Mouse (Mus musculus) left cerebral cortex, adult 2 months (tissue): ENCODE results near the gene Nr6a1. TPM values are rescaled to one million over a fixed set of nuclear protein-coding genes. Genes with fewer than 3 reads are reported as not detected.

Experiments
- DNase-seq, 2 experiments: peaks; one replicate each; pipeline ENCODE4 v3.0.0; 2021 to 2022; ENCODE audit warnings: low spot score in 2 of 2, mixed read lengths in 1 of 2; ENCODE audit errors: extremely low spot score in 1 of 2
- H3K27ac ChIP-seq: fragments of 200-600 bp; 2 replicates; pipeline ENCODE4 v1.8.1; 2022
- H3K4me3 ChIP-seq: fragments of 200-600 bp; 2 replicates; pipeline ENCODE4 v1.8.1; 2022
- CTCF ChIP-seq: fragments of 200-600 bp; IDR thresholded peaks from 2 replicates; pipeline ENCODE4 v1.8.1; 2022; ENCODE audit warnings: antibody characterized with exemption, mild to moderate bottlenecking, moderate library complexity
- intact Hi-C: fragments of 180-260 bp; cut with DNase I; formaldehyde crosslinking; loops from one replicate; pipeline ENCODE4 v1.15.1; 2025
- total RNA-seq, 2 experiments: library from RNA; stranded (reverse); gene quantifications; 2 replicates each; pipeline ENCODE4 v1.2.3; 2021

Gene Nr6a1
- total RNA-seq, 2 experiments from 2014 or later: 9.3 to 10.4 TPM

DNA sequence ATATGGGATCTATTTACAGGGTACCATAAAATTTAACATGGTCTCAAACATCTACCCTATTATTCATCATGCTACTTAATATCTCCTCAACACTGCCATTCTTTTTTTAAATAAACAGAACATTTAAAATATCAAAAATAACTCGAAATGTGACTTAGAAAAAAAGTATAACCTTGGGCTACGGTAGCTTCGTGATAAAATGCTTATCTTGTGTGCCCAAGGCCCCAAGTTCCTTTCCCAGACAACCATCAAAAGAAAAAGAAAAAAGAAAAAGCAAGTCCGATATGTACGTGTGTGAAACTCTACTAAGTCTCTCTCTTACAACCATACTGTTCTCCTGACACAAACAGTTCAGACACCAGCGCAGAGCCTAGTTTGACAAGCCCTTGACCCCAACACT, 92.0 kb downstream of the Nr6a1 start:
- no peak for DNase-seq
- intact Hi-C loops: no loop called here
- TF ChIP-seq CTCF: no peak
- no peak overlapping the region for H3K27ac ChIP-seq
- H3K4me3 ChIP-seq: no peak overlapping the region

DNA sequence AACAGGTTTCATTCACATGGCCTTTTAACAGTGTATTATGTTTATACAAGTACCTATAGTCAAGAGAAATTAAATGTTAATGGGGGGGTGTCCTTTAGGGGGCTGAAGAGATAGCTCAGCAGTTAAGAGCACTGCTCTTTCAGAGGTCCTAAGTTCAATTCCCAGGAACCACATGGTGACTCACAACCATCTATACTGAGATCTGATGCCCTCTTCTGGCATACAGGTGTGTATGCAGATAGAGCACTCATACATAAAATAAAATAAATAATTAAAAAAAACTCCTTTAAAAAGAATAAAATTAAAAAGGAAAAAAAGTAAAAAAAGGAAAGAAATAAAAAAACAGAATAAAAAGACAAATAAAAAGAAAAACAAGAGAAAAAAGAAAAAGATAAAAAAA, 95.5 kb downstream of the Nr6a1 start:
- intact Hi-C loops: no loop called here
- Histone ChIP-seq H3K4me3 (no peak overlapping the region), H3K27ac (no peak overlapping the region)
- DNase-seq: no peak
- TF ChIP-seq CTCF: peak; percentile 14

DNA sequence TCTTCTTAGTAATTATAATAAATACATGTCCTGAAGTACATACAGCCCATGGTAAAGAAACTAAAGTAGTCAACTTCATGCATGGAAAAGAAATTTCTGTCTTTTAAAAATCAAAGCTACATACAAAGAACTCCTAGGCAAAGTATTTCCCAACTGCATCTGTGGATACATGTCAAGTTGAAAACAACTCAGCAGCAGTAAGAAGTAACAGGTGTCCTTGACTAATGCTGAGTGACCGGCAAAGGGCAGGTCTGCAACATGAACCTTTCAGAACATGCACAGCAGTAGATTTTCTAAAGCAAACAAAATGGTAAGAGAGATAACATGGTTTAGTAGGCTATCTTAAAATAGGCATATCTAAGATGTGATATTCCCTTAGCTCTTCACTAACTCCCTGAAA, 98.0 kb downstream of the Nr6a1 start:
- TF ChIP-seq CTCF: no peak
- Histone ChIP-seq H3K27ac (no peak overlapping the region), H3K4me3 (no peak overlapping the region)
- intact Hi-C loops: no loop called here
- DNase-seq: no peak

DNA sequence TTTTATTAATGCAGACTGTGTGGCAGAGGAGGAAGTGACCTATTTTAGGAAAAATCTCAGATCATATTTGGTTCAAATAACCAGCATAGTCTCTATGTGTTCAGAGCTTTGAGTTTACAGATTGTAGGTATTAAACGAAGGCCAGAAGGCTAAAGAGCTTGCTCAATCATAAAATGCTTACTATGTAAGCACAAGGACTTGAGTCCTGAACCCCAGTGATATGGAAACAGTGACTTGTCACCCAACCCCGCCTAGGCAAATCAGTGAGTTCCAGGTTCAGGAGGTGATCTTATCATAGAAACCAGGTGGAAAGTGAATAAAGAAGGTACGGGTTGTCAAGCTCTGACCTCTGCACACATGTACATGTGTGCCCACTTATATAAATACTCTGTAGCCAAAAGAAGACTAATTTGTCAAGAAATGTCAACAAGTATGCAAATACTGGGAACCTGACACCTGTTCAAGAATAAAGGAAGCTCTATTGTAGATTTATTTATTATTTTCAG, 99.6 kb downstream of the Nr6a1 start:
- Histone ChIP-seq H3K4me3 (no peak overlapping the region), H3K27ac (no peak overlapping the region)
- intact Hi-C loops: no loop called here
- DNase-seq: no peak
- TF ChIP-seq CTCF: no peak

DNA sequence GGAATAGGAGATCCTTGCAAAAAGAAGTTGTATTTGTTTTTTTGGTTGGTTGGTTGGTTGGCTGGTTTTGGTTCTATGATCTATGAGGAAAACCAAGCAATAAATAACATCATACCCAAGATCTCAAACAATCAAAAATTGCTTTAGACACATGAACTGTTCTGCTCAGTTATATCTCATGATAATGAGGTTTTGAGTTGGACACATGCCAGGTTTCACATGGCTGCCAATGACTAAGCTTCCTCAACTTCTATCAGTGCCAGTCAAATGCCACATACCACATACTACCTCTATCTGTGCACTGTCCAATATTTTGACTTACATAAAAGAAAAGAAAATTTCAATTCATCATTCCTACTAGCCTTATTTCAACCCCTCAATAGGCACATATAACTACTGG, 101.3 kb downstream of the Nr6a1 start:
- DNase-seq: no peak
- Histone ChIP-seq H3K4me3 (no peak overlapping the region), H3K27ac (no peak overlapping the region)
- no peak for TF ChIP-seq CTCF
- intact Hi-C loops: no loop called here

DNA sequence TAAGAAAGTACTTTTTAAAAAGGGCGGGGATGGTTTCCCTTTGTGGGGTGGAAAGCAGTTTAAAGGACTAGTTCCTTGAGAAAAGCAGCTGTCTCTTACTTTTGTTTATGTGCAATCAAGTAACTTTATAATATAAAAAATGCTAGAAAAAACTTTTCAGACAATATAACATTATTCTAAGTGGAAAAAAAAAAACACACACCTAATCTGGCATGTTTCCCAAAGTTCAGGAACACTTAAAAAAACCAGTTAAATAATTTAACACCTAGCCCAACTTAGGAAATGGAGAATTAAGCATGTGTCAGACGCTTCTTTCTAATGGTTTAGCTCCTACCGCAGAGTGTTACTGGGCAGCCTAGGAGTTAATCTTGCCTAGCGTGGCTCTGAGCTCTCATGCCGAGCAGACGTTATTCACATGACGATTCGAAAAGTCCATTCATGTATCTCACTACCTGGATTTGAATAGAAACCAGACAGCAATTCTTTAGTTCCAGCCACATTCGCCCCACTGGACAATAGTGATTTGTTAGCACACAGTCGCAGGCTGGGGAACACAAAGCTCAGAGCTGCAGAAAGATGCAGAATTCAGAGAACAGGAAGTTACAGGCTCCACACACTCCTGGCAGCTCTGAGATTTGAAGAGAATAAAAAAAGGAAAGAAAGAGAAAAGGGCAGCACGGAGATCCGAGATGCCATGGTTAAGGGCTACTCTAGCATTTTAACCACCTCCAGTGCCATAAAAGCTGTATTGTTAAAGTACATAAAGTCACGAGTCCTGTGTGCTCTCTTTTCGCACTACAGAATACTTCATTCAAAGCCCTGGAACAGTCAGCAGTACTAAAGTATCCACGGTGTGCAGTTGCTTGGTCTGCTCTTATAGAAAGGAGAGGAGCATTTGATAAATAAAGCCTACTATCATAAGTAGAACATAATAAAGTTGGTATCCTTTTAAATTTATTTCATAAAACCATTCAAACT, 102.4 kb downstream of the Nr6a1 start:
- H3K4me3 ChIP-seq: peak overlapping the region; percentile 50
- peak; percentile 11 to 14 for DNase-seq
- intact Hi-C loops: no loop called here
- TF ChIP-seq CTCF: no peak
- H3K27ac ChIP-seq: peak overlapping the region; percentile 41

DNA sequence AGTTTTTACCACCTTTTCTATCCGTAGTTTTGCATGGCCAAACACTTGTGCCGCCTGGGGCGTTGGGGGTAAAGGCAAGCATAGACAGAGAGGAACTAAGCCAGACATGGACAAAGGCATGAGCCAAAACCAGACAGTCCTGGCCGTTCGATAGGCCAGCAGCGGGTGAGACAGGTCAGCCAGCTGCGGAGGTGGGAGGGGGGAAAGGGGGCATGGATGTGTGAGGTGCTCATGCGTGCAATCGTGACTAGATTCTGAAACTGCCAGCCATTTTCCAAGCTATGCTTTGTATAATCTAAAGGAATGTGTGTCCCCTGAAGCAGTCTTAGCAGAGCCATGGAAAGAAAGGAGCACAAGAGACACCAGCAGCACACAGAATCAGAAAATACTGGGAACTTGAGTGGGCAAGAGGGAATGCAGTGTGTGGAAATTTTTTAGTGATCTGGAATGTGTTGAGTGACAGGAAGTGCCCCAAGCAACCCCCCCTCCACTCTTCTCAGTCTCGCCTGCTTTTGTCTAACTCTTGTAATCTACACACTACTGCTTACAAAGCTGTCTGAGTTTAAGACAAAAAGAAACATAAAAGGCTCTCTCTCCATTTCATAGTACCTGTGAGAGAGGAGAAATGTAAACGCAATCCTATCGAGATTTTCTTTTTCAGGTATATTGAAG, 103.4 kb downstream of the Nr6a1 start:
- no peak for TF ChIP-seq CTCF
- peak; percentile 22 to 31 for DNase-seq
- Histone ChIP-seq H3K4me3 (peak overlapping the region; percentile 50), H3K27ac (peak overlapping the region; percentile 34)
- intact Hi-C loops: no loop called here

DNA sequence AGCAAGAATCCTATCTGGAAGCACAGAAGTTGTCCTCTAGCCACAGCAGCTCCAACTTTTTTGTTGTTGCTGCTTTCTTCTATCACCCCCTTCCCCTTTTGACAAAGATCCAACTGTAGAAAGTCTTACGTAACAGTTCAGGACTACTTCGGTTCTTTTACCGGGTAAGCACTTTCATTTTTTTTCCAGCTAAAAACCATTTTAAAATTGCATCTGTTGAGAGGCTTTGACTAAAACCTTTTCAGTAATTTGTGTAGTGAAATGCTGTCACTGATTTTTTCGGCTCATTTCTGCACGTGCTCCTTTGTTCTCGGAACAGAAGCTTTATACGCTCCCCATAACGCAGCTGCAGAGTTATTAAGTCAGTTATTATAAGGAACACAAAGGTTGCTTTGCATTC, 104.1 kb downstream of the Nr6a1 start:
- intact Hi-C loops: no loop called here
- no peak for DNase-seq
- peak overlapping the region; percentile 50 for H3K4me3 ChIP-seq
- peak overlapping the region; percentile 34 for H3K27ac ChIP-seq
- no peak for TF ChIP-seq CTCF

DNA sequence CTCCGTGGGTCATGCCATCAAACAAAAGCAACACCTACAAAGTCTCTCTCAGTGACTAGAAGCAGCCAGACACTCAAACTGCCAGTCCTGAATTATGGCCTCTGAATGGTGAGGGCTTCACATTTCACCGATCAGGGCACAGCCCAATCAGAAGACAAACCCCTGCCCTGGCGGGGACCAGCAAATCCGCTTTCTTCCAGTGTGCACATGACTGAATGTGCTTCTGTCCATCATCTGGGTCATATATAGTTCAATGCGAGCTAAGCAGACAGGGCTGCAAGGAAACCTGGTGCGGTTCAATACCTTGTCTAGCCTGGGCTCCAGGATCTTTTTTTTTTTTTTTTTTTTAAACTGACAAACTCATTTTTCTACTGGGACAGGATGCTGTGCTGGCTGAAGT, 104.5 kb downstream of the Nr6a1 start:
- intact Hi-C loops: no loop called here
- DNase-seq: peak in 1 of 2 experiments; percentile 13
- H3K27ac ChIP-seq: no peak overlapping the region; the same call in 1 of the 2 replicates
- H3K4me3 ChIP-seq: peak overlapping the region; percentile 50
- no peak for TF ChIP-seq CTCF

DNA sequence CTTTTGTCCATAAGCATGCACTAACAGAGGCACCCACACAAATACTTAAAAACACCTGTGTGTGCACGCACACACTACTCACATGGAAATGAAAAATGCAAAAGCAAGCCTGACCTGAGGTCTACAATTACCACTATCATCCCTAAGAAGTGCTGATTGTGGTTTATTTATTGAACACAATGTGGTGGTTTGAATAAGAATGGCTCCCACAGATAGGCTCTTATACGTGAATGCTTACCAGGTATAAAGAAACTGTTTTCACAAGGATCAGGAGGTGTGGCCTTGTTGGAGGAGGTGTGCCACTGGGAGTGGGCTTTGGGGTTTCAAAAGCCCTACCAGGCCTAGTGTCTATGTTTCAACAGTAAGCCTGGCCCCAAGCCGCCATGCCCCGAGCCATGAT, 110.0 kb downstream of the Nr6a1 start:
- no peak for TF ChIP-seq CTCF
- H3K4me3 ChIP-seq: no peak overlapping the region
- no peak overlapping the region for H3K27ac ChIP-seq
- intact Hi-C loops: no loop called here
- DNase-seq: no peak

DNA sequence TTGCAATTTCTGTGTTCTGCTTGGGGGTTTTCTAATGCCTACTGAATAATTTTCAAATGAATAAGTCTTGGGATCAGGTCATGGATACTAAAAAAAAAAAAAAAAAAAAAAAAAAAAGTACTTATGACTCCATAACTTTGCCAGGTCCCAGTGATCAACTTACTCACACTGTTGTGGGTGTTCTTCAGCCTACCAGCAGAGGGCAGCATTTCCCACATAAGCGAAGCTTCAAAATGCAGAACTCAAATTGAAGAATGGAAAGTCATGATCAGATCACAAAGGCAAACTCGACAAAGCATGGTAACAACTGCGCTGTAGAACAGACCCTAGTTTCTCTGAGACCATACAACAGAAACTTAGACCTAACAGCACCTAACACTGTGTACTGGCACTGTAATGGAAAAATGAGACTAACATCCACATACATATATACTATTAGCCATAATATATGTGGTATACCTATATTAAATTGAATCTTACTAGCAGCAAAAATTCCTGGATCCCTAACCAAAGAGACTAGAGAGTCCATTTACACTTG, 130.3 kb downstream of the Nr6a1 start:
- no peak overlapping the region for H3K27ac ChIP-seq
- intact Hi-C loops: loop anchor here (1.0 to 2.0 kb wide), 2 partner anchors 67 to 200 kb away; partner anchors contain the start of gene Wdr38
- peak; percentile 90 for TF ChIP-seq CTCF
- no peak overlapping the region for H3K4me3 ChIP-seq
- DNase-seq: peak; percentile 51 to 70

DNA sequence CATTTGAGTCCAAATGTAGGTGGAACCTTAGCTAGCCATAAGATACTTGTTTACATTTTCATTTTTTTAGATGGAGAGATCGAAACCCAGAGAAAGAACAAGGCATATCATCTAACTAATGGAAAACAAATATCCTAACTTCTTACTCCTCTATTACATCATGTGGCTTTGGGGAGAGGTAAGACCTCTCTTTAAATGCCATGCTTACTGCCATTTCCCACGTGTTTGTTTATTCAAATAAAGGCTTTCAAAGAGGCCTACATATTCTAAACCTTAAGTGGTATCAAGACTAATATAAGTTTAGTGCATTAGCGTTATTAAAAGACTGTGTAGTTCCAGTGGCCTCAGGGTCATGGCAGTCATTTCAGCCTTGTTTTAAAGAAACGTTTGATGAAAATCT, 140.2 kb downstream of the Nr6a1 start:
- intact Hi-C loops: no loop called here
- TF ChIP-seq CTCF: no peak
- no peak for DNase-seq
- H3K27ac ChIP-seq: no peak overlapping the region
- H3K4me3 ChIP-seq: no peak overlapping the region
